In genomic region chr2:169133855-169134254, GRCm38 (mm10) we compare ENCODE assay signal across 11 mouse cellular contexts.
DNase-seq lines count a peak whose midpoint lies in the region; ATAC-seq and TF ChIP-seq lines count a peak whose summit lies in the region.
"Had no signal": no experiment of that assay in that cellular context is flagged by ENCODE, and none has a peak within 500 bp of the region (broad histone marks: within the 10 kb centered on the region; RNA-seq: fewer than 3 reads in every experiment).

No protein-coding gene starts in this region.

- H3K4me2 ChIP-seq in intestine, embryonic 15.5 days (replicated peaks), result peak overlapping the region; percentile 20; the same call in 1 of the 2 replicates
- H3K4me2 ChIP-seq in intestine, embryonic 16.5 days (ENCODE audit: low read depth, low read length), result no peak overlapping the region

- no peaks in the 10 kb centered on the region for H3K27me3 ChIP-seq in intestine, embryonic 15.5 days (replicated peaks)
- H3K27me3 ChIP-seq in intestine, embryonic 16.5 days (replicated peaks; ENCODE audit: control insufficient read depth, insufficient read depth, low read length), result no peaks in the 10 kb centered on the region

- 8% methylated on average over 15 of the region's 15 CpGs for WGBS in intestine, embryonic 15.5 days
- WGBS in intestine, embryonic 16.5 days, result 9% methylated on average over 15 of the region's 15 CpGs

- ATAC-seq in intestine, embryonic 15.5 days, result no peak
- no peak for ATAC-seq in intestine, embryonic 16.5 days
- ATAC-seq in CD4-positive, CD25-positive, alpha-beta regulatory T cell, adult 4 months, result no peak

- no peak for TF ChIP-seq POLR2A in brain, embryonic 14.5 days (IDR thresholded peaks at IDR 0.05; ENCODE audit: borderline replicate concordance, extremely low read depth, insufficient read depth, insufficient read length, poor library complexity, severe bottlenecking)

- DNase-seq in adrenal gland, adult (ENCODE audit: inconsistent age in 2 of 2, low spot score in 1 of 2), result peak; percentile 8 to 37
- no peak for DNase-seq in adrenal gland, postnatal 25 days
- peak; percentile 52 for DNase-seq in brain, embryonic 14.5 days (ENCODE audit: low read depth)
- DNase-seq in lung, postnatal 36 days, result peak; percentile 24
- no peak for DNase-seq in Muller cell, postnatal 12 days (ENCODE audit: inconsistent ontology term)
- DNase-seq: cerebellum, postnatal 36 days; gastrocnemius, postnatal 10 days had no signal

- no peak overlapping the region for H3K4me3 ChIP-seq in intestine, embryonic 15.5 days (replicated peaks)
- H3K4me3 ChIP-seq in intestine, embryonic 16.5 days (ENCODE audit: low read length), result no peak overlapping the region
- H3K4me3 ChIP-seq: limb, embryonic 10.5 days had no signal

- peaks cover 10% of the 10 kb centered on the region for H3K4me1 ChIP-seq in intestine, embryonic 15.5 days (replicated peaks)
- peaks cover 8% of the 10 kb centered on the region for H3K4me1 ChIP-seq in intestine, embryonic 16.5 days (ENCODE audit: control insufficient read depth, insufficient read depth, low read length)

- H3K9ac ChIP-seq in intestine, embryonic 15.5 days, result no peak overlapping the region
- H3K9ac ChIP-seq in intestine, embryonic 16.5 days (ENCODE audit: low read depth, low read length), result no peak overlapping the region

- no peaks in the 10 kb centered on the region for H3K36me3 ChIP-seq in intestine, embryonic 15.5 days
- no peaks in the 10 kb centered on the region for H3K36me3 ChIP-seq in intestine, embryonic 16.5 days (ENCODE audit: control insufficient read depth, insufficient read depth, low read length)
- H3K36me3 ChIP-seq: limb, embryonic 10.5 days had no signal

- no peak for TF ChIP-seq CTCF in brain, embryonic 14.5 days (IDR thresholded peaks at IDR 0.05; ENCODE audit: borderline replicate concordance, extremely low read depth, insufficient read depth, insufficient read length)

- H3K9me3 ChIP-seq in intestine, embryonic 15.5 days, result no peaks in the 10 kb centered on the region
- H3K9me3 ChIP-seq in intestine, embryonic 16.5 days (ENCODE audit: control insufficient read depth, low read length), result no peaks in the 10 kb centered on the region
- H3K9me3 ChIP-seq: limb, embryonic 10.5 days had no signal

- H3K27ac ChIP-seq in intestine, embryonic 15.5 days, result no peak overlapping the region
- no peak overlapping the region for H3K27ac ChIP-seq in intestine, embryonic 16.5 days (ENCODE audit: low read length)
- H3K27ac ChIP-seq: limb, embryonic 10.5 days had no signal

Comparison
In these comparisons a context has a peak if more than half of its experiments do, and no peak if none do; other contexts are left out.
1. DNase-seq: peak in adrenal gland, adult (2 of 2), brain, embryonic 14.5 days (single experiment) and lung, postnatal 36 days (single experiment); none in adrenal gland, postnatal 25 days (single experiment) and Muller cell, postnatal 12 days (single experiment).